Mouse (Mus musculus): ENCODE measurements around the gene Rsl24d1.

DNA sequence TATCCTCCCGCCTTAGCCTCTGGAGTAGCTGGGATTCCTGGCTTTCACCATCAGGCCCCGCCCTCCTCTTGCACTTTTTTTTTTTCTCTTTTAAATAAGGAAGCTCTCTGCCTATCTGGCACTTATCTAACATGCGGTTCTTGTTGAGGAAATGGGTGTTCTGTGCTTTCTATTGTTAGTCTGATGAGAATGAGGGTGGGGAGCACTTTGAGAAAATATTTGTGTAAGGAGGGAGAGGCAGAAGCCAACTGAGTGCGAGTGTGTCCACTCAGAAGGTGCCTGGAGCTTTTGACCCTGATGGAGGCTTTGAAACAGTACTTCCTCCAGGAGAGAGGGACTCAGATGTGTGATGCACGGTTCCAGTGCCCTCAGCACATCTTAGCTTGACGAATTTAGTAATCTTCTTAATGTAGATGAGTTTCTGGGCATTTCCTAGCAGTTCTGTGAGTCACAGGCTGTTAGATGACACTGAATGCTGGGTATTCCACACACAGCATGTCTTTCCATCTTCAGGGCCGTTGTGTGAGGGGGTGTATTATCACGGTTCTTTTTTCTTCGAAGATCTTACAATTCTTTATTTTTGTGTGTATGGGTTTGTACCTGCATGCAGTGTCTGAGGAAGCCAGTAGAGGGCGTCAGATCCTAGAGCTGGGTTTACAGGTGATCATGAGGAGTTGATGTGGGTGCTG, 42.1 kb upstream of the Rsl24d1 start:
- TF ChIP-seq POLR2A (IDR thresholded peaks at IDR 0.05; ENCODE audit: insufficient read depth, low read depth, low read length) (no peak), CTCF (IDR thresholded peaks at IDR 0.05) (peak; percentile 44)
